Mouse (Mus musculus) layer of hippocampus, postnatal 14 days (tissue): ENCODE data around the gene Peli1. TPM values are rescaled to one million over a fixed set of nuclear protein-coding genes. Genes with fewer than 3 reads are reported as not detected.

Source experiments
- DNase-seq, 2 experiments: peaks; one replicate each; pipeline ENCODE4 v3.0.0; 2021 to 2022; ENCODE audit warnings: low spot score in 2 of 2, mixed read lengths in 1 of 2
- total RNA-seq, 2 experiments: library from RNA; stranded (reverse); gene quantifications; 2 replicates each; pipeline ENCODE4 v1.2.3; 2021

Peli1 gene
- total RNA-seq, 2 experiments from 2014 or later: 56.5 to 59.4 TPM

DNA sequence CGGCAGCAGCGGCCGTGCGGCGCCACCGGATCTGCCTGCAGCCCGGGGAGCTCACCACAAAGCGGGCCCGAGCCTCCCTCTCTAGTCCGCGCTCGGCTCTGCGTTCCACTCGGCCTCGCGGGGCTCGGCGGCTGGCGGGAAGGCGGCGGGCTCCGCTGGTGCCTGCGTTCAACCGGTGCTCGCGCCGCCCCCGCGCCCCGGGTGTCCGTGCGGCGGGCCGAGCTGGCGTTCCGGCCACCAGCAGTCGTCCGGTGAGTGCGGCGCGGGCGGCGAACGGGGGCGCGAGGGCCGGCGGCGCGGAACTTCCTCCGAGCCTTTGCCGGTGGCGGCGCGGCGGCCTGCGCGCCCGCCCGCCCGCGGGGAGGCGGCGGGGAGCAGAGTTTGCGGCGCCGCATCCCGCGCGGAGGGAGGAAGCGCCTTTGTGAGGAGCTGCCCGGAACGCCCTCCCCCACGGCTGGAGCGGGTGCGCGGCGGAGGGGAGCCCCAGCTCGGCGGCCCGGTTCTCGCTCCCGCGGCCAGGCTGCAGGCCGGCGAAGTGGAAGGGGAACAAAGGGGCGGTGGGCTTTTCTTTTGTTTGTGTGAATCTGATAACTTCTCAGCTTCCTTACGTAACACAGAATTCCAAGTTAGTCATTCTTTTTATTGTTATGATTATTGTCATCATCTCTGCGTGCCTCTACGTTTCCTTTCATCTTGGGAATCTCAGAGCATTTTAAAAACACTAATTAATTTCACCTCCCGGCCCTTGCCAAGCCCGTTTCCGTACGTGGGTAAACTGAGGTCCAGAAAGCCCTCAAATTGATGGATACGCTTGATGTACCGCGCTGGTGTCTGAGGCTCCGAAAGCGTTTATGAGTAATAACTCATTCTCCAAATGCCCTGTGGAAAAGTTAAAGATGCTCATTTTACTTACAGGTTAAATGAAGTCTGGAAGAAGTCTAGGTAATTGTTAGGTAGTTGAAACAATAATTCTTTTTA, 626 bp downstream of the Peli1 start:
- DNase-seq: peak; percentile 68 to 69

DNA sequence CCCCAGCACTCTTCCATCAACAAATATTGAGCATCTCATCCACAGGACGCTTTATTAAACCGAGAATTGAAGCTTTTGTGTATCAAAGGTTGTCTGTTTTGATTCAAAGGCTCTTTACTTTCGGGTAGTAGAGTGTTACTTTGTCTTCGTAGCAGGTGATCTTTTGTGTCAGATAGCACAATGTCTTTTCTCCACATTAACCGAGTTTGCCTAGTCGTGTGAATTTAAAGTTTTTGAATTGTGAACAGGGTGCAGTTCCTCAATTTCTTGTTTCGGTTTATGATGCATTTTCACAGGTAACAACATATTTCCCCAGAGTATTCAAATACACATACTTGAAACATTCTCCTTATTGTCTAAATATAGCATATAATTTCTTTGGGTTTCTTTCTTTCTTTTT, 1.5 kb downstream of the Peli1 start:
- no peak for DNase-seq

DNA sequence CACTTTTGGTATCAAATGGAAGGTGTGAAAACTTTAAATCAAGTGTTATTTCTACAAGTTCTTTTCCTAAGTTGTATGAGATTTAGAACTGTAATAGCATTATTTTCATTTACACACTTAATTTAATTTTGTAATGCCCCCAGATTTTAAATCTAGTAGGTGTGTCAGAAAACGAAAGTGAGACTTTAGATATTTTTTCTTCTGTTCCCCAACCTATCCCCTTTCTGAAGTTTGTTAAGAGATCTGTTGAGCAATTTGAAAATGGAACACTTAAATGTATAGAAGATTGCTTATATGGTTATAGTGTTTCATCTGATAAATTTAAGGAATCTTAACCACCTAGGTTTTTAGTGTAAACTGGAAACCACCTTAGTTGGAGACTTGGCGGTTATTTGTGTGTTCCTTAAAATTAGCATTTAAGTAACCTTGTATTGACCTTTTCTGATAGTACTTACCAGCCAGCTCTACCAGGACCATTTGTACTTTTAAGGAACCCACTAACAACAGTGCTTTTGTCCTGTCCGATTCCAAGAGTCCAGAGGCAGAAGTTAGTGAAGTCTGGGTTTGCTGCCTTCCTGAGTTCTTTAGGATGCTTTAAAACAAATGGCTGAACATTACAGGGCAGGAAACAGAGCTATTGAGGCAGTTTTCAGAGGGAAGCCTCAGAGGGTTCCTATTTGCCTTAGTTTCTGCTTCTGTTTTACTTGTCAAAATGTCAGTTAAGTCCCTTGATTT, 2.2 kb downstream of the Peli1 start:
- DNase-seq: no peak

DNA sequence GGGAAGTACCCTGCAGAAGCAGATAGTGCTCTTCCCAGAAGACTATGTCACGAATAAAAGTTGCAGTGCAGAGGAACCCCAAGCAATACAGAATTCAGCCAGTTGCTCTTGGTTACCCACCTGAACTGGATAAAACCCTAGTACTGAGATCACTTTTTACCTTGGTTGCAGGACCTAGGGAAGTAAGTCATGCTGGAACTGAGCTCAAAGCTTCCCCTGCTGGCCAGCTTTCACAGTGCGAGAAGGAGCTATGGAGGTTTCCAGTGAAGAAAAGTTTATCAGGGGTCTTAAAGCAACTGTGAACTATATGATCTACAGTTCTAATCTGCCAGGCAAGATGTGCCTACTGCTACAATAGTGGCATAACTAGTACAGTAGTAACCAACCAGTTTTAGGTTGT, 5.5 kb downstream of the Peli1 start:
- DNase-seq: no peak

DNA sequence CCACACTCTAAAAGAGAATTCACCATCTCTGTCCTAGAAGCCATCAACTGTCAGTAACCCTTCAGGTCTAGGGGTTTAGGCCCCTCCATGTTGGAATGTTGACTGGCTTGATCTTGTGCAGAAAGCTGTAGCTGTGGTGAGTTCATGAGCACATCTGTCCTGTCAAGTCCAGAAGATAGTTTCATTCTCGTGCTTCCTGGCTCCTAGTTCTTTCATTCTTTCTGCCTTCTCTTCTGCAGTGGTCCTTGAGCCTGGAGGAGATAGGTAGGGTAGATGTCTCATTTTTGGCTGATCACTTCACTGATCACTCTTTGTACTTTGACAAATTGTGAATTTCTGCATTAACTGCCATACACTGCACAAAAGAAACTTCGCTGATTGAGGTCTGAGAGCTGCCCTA, 7.4 kb downstream of the Peli1 start:
- DNase-seq: no peak

DNA sequence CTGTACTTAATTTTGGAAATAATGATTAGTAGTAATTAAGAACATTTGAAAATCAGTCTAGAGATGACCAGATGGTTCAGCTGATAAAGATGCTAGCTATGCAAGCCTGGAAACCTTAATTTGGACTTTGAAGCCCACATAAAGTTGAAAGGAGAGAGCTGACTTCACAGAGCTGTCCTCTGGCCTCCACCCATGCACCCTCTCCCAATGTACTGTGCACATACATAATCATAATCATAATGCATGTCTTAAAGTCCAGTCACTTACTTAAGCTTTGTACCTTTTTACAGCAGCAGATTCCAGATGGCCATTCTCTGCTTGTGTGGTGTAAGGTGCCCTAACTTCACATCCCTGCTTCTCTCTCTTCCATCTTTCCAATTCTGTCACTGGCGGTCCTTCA, 9.6 kb downstream of the Peli1 start:
- DNase-seq: no peak

DNA sequence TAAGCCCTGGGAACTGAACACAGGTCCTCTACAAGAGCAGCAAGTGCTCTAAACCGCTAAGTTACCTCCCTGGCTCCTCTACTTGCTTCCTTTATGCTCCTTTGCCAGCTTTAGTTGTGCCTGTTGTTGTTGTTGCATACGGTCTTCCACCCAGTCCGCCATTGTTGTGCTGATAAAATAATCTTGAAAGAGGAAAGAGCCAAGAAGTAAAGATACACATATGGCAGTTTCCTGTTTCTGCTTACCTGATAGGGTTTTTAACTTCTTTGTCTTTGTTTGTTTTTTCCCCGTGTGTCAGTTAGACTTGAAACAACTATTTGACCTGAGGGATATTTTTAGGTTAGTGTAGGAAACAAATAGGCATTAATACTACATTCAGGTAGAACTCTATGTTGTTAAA, 10.2 kb downstream of the Peli1 start:
- DNase-seq: no peak

DNA sequence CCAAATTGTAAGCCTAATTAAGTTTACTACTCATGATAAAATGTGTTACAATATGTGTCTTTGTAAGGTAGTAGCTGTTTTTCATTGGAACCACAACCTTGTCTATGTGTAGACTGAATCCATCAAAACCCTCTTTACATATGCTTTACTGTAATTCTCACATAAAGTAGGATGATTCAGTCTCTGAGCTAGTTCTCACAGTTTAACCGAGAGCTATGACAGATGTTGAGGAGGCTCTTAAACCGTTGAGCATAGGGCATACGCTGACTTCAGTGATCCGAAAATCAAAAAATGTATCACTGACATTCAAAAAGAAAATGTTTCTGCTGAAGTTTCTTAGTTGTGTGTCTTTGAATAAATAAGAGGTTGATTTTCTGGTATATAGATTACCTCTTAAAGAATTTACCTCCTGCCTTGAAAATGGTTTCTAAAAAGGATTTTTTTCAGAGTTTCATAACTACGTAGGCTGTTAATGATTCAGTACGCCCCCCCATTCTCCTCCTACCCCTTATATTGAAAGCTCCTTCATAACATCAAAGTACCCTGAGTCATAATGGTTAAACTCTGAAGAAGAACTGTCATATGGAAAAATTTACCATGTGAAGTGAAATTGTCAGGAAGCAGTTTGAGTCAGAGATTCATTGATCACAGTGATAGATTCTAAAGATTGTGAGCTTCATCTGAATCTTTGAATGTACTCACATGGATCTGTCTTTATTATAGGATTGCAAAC, 11.3 kb downstream of the Peli1 start:
- DNase-seq: no peak

DNA sequence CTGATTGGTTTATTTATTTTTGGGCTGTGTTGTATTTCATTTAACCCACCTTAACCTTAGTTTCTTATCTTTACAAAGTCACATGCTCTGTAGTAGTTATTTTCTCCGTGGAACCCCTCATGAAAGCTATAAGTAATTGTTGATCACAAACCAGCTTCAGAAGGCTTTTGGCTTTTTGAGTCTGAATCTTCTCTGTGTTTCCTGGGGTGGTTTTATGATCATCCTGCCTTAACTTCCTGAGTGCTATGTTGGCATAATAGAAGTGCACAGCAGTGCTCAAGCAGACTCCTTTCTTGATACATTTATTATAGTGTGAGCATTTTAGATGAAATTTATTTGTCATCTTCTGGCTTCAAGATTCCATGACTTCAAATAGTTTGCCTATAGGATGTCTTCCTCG, 12.1 kb downstream of the Peli1 start:
- no peak for DNase-seq

DNA sequence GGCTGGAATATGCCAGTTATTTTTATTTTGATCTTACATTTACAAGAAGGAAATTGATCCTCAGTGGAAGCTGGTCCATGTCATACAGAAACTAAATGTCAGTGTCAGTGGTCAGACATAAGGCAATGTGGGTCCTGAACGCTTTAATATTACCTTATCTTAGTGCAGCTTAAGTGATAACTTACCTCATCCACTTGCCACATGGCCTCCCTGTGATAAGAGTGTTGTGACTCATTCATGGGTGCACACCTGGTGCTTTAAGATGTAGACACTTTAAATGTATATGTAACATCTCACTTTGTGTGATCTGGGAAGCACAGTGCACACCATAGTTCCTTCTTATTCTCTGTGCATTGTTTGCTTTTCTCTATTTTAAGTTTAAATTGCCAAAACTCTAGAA, 14.3 kb downstream of the Peli1 start:
- DNase-seq: no peak

DNA sequence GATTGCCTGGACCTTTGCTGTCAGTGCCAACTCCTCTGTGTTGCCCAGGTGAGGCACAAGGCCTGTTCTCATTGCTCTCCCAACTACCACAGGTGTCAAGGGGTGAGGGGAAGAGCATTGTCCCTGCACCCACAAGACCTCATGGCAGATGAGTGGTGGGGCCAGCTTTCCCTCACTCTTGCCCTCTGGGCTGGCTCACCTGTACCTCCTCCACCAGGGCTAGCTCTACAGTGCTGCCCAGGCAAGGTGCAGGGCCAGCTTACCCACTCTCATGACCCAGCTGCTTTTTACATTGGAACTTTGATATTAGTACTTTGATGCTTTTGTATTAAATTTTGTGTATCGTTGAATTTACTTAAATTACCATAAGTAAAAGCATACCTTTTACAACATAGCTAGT, 16.0 kb downstream of the Peli1 start:
- no peak for DNase-seq

DNA sequence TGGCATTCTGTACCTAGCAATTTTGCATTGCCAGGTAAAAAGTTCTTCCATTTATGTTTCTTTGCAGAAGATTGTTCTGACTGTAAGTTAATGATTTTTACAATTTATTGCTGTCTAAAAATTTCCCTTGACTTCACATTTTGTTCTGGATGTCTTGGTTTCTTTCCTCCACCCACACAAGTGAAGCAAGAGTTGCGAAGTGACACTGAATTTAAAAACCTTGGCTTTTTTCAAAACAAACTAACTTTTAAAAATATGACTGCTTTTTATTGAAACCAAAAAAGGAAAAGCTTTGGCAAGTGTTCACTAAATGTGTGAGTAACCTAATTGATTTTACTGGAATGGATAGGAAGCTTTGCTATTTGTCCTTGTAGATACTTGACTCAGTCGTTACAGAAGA, 18.2 kb downstream of the Peli1 start:
- no peak for DNase-seq

DNA sequence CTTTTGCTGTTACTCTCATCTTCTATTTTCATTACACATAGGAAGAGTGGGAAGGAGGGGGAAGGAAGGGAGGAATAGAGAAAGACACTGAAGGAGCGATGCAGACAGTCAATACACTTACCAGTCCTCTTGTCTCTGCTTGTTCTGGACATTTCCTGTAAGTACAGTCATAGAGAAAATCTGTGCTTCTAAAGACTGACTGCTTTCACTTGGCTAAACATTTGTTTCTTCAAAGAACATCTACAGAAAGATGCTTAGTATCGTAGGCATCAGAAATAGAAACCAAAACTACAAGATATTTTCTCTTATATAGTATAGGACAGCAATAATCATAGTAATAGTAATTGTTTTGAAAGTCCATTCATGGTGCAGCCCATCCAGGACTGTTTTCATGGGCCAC, 23.4 kb downstream of the Peli1 start:
- DNase-seq: no peak

DNA sequence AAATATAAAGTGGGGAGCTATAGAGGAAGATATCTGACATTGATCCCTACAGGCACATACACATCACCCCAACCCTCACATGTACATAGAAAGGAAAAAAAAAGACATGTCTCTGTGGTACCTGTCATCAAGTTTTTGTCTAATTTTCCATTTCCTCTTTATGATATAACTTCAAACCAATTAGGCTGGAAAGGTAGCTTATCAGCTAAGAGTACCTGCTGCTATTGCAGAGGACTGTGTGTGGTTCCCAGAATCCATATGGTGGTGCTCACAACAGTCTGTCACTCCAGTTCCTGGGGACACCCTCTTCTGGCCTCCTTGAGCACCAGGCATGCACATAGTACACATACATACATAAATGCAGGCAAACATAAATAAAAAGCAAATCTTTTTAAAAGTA, 24.7 kb downstream of the Peli1 start:
- no peak for DNase-seq

DNA sequence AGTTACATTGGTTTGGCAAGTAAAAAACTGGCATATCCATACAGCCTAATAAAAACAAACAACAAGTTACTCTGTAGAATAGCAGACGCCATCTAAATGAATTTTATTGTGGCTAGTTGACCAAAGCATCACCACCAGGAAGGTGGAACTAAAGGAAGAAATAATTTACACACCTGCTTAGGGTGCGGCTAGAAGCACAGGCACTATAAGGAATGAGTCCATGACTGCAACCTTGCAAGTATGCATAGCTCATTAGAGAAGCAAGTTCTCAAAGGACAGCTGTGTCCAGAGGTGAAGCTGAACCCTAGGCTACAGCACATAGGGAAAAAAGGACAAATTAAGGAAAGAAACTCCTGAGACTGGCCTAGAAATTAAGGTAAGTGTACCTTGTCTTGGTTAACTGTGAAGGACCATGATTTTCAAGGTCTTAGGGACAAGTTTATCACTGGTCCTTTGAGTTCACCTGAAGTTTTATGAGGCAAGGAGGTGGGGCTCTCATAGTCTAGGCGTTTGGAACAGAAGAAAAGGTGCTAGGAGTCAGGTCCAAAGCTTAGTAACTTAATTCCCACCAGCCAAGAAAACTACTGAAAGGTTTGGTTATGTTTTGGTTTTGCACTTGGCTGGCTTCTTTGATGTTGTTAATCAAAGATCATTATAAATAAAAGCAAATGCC, 25.7 kb downstream of the Peli1 start:
- no peak for DNase-seq

DNA sequence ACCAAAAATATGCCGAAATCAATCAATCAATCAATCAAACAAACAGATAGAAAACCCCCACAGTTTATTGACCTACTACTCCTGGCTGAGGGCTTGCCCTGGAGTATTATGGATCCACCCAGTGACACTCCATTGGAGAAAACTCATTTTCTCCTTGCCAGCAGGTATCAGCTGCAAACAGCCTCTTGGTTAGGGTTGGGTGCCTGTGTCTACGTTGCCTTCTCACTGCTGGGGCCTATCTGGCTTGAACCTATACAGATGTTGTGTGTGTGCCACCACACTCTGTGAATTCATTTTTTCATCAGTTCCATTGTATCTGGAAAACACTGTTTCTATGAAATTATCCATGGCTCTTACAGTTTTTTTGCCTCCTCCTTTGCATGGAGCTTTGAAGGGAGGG, 30.6 kb downstream of the Peli1 start:
- no peak for DNase-seq

DNA sequence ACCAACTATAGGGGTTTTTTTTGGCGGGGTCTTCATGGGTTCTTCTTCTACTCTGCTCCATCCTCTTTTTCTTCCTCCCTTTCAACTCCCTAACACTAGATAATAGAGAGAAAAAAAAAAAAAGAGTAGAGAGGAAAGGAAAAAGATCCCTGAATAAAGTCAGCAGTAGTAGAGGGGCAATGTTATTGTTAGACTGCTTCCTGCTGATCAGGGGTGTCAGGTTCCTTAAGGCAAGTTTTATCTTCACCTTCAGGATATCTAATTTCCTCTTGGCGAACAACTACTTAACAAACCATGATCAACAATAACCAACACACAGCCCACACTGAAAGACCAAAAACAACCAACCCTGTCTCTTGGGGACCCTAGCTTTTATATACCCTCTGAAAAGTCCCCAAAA, 31.3 kb downstream of the Peli1 start:
- no peak for DNase-seq

DNA sequence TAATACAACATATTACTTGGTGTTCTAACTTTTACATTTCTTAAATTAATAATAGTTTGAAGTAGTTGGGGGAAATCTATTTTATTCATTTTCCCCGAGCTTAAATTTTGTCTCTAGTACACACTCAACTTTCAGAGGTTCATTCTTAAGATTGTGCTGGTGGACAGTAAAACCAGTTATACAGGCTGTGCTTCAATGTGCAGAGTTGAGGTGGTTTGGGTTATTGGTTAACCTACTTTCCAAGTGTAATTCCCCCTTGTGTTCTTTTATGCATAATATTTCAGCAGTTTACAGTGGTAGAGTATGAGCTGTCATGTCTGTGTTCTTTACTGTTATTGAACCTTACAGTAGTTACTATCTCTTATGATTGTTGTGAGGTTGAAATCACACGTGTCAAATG, 40.6 kb downstream of the Peli1 start:
- no peak for DNase-seq

DNA sequence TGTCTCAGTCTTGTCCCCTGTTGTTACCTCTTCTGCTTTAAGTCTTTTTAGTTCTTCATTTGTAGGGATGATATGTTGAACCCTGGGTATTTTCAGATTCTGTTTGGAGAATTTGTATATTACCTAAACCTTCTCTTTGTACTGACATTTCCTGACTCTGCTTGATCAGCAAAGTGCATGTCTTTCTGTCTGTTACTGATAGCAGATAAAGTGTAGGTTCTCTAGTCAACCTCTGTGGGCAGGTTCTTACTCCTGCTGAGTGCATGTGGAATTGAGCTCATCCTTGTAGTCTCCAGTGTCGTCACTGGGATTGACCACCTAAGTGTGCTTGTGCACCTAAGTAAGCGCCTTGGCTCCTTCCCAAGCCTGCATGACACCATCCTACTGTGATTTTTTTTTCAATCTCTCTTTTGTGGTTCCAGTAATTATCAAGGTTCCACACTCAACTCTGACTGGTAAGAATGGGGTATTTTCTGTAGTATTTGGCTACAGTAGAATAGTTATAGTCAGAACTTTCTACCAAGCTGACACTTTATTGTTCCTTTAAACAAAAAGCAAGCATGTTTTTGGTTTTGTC, 43.9 kb downstream of the Peli1 start:
- DNase-seq: no peak

DNA sequence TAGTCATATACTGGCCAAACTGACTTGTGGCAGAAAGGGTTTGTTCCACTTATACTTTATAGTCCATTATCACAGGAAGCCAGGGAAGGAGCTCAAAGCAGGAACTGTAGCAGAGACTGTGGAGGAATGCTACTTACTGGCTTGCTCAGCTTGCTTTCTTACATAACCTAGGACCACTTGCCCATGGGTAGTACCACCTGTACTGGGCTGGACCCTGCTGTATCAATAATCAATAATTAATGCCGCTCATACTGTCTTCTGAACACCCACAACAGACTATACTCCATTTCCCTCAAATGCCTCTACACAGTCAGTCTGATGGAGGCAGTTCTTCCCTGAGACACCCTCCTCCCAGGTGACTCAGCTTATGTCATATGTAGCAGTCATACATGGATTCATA, 48.4 kb downstream of the Peli1 start:
- no peak for DNase-seq

DNA sequence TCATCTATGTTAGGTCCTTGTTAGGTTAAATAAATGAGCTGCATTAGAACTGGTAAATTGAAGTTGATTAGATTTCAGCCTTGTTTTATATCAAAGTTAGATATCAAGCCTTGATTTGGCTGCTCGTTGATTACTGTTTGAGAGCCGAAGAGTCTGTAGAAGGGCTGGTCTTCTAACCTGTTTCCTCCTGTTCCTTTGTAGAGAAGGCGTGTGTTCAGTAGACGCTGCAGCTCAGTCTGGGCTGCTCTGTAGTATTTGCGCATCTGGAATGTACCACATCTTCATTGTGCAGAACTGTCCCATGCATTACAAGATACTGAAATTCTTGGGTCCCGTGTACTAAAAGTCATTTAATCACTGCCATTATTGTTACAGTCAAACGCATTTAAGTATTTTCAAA, 50.2 kb downstream of the Peli1 start:
- no peak for DNase-seq
